Mouse (Mus musculus) hindbrain, embryonic 13.5 days (tissue): ENCODE data around the gene Osbp2. TPM values are rescaled to one million over a fixed set of nuclear protein-coding genes. Genes with fewer than 3 reads are reported as not detected.

ENCODE experiments used
- ATAC-seq: fragments of 200-750 bp; cut with Nextera tagmentation; 2 replicates; pipeline ENCODE4 v1.8.0; 2017; ENCODE audit warnings: moderate TSS enrichment; ENCODE audit not compliant: low FRiP score
- H3K27ac ChIP-seq: fragments of 300-500 bp; sonication (generic); 2 replicates; pipeline ENCODE4 v1.5.1; 2015; ENCODE audit warnings: inconsistent platforms, mild to moderate bottlenecking, moderate library complexity
- H3K27me3 ChIP-seq: fragments of 300-500 bp; sonication (generic); 2 replicates; pipeline ENCODE4 v1.6.1; 2015; ENCODE audit warnings: mild to moderate bottlenecking, inconsistent platforms
- H3K36me3 ChIP-seq: fragments of 300-500 bp; sonication (generic); 2 replicates; pipeline ENCODE4 v1.6.1; 2015; ENCODE audit warnings: mild to moderate bottlenecking, inconsistent platforms
- H3K4me1 ChIP-seq: fragments of 300-500 bp; sonication (generic); replicated peaks from 2 replicates; pipeline ENCODE4 v1.6.1; 2015; ENCODE audit warnings: inconsistent platforms
- H3K4me2 ChIP-seq: fragments of 300-500 bp; sonication (generic); 2 replicates; pipeline ENCODE4 v1.6.1; 2015; ENCODE audit warnings: inconsistent platforms, mild to moderate bottlenecking, moderate library complexity
- H3K4me3 ChIP-seq: fragments of 300-500 bp; sonication (generic); 2 replicates; pipeline ENCODE4 v1.5.1; 2015; ENCODE audit warnings: mild to moderate bottlenecking, inconsistent platforms
- H3K9ac ChIP-seq: fragments of 300-500 bp; sonication (generic); 2 replicates; pipeline ENCODE4 v1.6.1; 2015; ENCODE audit warnings: mild to moderate bottlenecking, inconsistent platforms
- H3K9me3 ChIP-seq: fragments of 300-500 bp; sonication (generic); 2 replicates; pipeline ENCODE4 v1.6.1; 2016; ENCODE audit warnings: inconsistent platforms
- whole genome bisulfite sequencing: fragments of 180-500 bp; shearing (Covaris S2); methylation state at CpG from one replicate; pipeline ENCODE4 v1.1.7; 2015; 5-methylcytosine and 5-hydroxymethylcytosine counted together
- polyA plus RNA-seq: library from polyadenylated mRNA; unstranded; fragments of >200 nt; fragmentation: Nextera tagmentation; extraction: Ambion mirVana; gene quantifications from 2 replicates; pipeline ENCODE4 v1.2.1, GENCODE M21; 2015

Gene Osbp2
- polyA plus RNA-seq, 1 experiment from 2014 or later: 14.5 TPM

- Histone ChIP-seq H3K4me3 (no peak overlapping the region), H3K36me3 (peaks cover 32% of the 10 kb centered on the region), H3K4me2 (peak overlapping the region; percentile 76; the same call in 1 of the 2 replicates), H3K9ac (no peak overlapping the region), H3K9me3 (no peaks in the 10 kb centered on the region; the same call in 1 of the 2 replicates), H3K27me3 (no peaks in the 10 kb centered on the region), H3K4me1 (peaks cover 35% of the 10 kb centered on the region), H3K27ac (peak overlapping the region; percentile 4; the same call in 1 of the 2 replicates)
- no peak for ATAC-seq
- WGBS: 100% methylated on average over 1 of the region's 1 CpGs
These were observed 32.2 kb upstream of the Osbp2 start for GRCm38 (mm10) chr11:3895933-3896332.

- Histone ChIP-seq H3K4me2 (peak overlapping the region; percentile 76), H3K9ac (peak overlapping the region; percentile 77), H3K4me1 (peaks cover 32% of the 10 kb centered on the region), H3K27me3 (no peaks in the 10 kb centered on the region), H3K36me3 (peaks cover 32% of the 10 kb centered on the region), H3K27ac (peak overlapping the region; percentile 84), H3K9me3 (no peaks in the 10 kb centered on the region; the same call in 1 of the 2 replicates), H3K4me3 (peak overlapping the region; percentile 54)
- WGBS: 6% methylated on average over 10 of the region's 10 CpGs
- no peak; the same call in 1 of the 2 replicates for ATAC-seq
These were observed 31.8 kb upstream of the Osbp2 start for GRCm38 (mm10) chr11:3895458-3895857.

- H3K4me1 ChIP-seq: peaks cover 25% of the 10 kb centered on the region
These were observed 30.9 kb upstream of the Osbp2 start, which contains the start of the genes 4921536K21Rik and Dusp18 for GRCm38 (mm10) chr11:3894406-3895281. TSS of gene 4921536K21Rik (minus strand) at chr11:3895098. TSS of gene Dusp18 (plus strand) at chr11:3895240.

GRCm38 (mm10) chr11:3893970-3894369 lies 30.3 kb upstream of the Osbp2 start:
- no peak for ATAC-seq
- no peak overlapping the region for H3K9ac ChIP-seq
- H3K4me1 ChIP-seq: peaks cover 21% of the 10 kb centered on the region
- peaks cover 25% of the 10 kb centered on the region for H3K36me3 ChIP-seq
- H3K27ac ChIP-seq: no peak overlapping the region
- H3K4me3 ChIP-seq: 0 out of 2 replicates have a peak overlapping the region, but pooled peaks have one; percentile 54
- H3K27me3 ChIP-seq: no peaks in the 10 kb centered on the region
- H3K4me2 ChIP-seq: peak overlapping the region; percentile 76
- 84% methylated on average over 6 of the region's 6 CpGs for WGBS
- no peaks in the 10 kb centered on the region; the same call in 1 of the 2 replicates for H3K9me3 ChIP-seq

More at GRCm38 (mm10) chr11:3894406-3895281, 30.9 kb upstream of the Osbp2 start, which contains the start of the genes 4921536K21Rik and Dusp18:
- H3K27me3 ChIP-seq: no peaks in the 10 kb centered on the region
- 2% methylated on average over 46 of the region's 46 CpGs for WGBS
- H3K36me3 ChIP-seq: peaks cover 32% of the 10 kb centered on the region
- H3K9ac ChIP-seq: peak within 1 kb of the TSS; percentile 77
- H3K27ac ChIP-seq: peak within 1 kb of the TSS; percentile 84
- H3K9me3 ChIP-seq: no peaks in the 10 kb centered on the region; the same call in 1 of the 2 replicates
- ATAC-seq: peak; percentile 99
- peak within 1 kb of the TSS; percentile 54 for H3K4me3 ChIP-seq
- peak within 1 kb of the TSS; percentile 76 for H3K4me2 ChIP-seq

GRCm38 (mm10) chr11:3887331-3887730 lies 23.6 kb upstream of the Osbp2 start:
- Histone ChIP-seq H3K27me3 (no peaks in the 10 kb centered on the region), H3K4me1 (peaks cover 4% of the 10 kb centered on the region; the same call in 1 of the 2 replicates), H3K9ac (no peak overlapping the region), H3K36me3 (no peaks in the 10 kb centered on the region), H3K9me3 (no peaks in the 10 kb centered on the region), H3K27ac (no peak overlapping the region), H3K4me2 (no peak overlapping the region), H3K4me3 (no peak overlapping the region)
- no peak for ATAC-seq
- 79% methylated on average over 5 of the region's 5 CpGs for WGBS

GRCm38 (mm10) chr11:3883711-3884110 lies 20.0 kb upstream of the Osbp2 start:
- no peaks in the 10 kb centered on the region for H3K9me3 ChIP-seq
- H3K27ac ChIP-seq: no peak overlapping the region
- no peak overlapping the region for H3K4me3 ChIP-seq
- no peak overlapping the region for H3K9ac ChIP-seq
- H3K27me3 ChIP-seq: no peaks in the 10 kb centered on the region
- no peak overlapping the region for H3K4me2 ChIP-seq
- peaks cover 4% of the 10 kb centered on the region; the same call in 1 of the 2 replicates for H3K4me1 ChIP-seq
- ATAC-seq: no peak
- H3K36me3 ChIP-seq: no peaks in the 10 kb centered on the region
- 87% methylated on average over 3 of the region's 3 CpGs for WGBS

- Histone ChIP-seq H3K4me1 (peaks cover 4% of the 10 kb centered on the region; the same call in 1 of the 2 replicates), H3K9me3 (no peaks in the 10 kb centered on the region), H3K36me3 (no peaks in the 10 kb centered on the region), H3K4me2 (no peak overlapping the region), H3K27ac (no peak overlapping the region), H3K9ac (no peak overlapping the region), H3K4me3 (no peak overlapping the region), H3K27me3 (no peaks in the 10 kb centered on the region)
- 42% methylated on average over 2 of the region's 2 CpGs for WGBS
- ATAC-seq: no peak
These were observed 16.1 kb upstream of the Osbp2 start for GRCm38 (mm10) chr11:3879836-3880235.

- Histone ChIP-seq H3K9ac (no peak overlapping the region), H3K4me2 (no peak overlapping the region), H3K9me3 (no peaks in the 10 kb centered on the region), H3K27me3 (no peaks in the 10 kb centered on the region), H3K27ac (no peak overlapping the region), H3K4me1 (no peaks in the 10 kb centered on the region), H3K36me3 (no peaks in the 10 kb centered on the region), H3K4me3 (no peak overlapping the region)
- no peak for ATAC-seq
- WGBS: 81% methylated on average over 7 of the region's 7 CpGs
These were observed 15.0 kb upstream of the Osbp2 start for GRCm38 (mm10) chr11:3878660-3879059.

GRCm38 (mm10) chr11:3876419-3876818 lies 12.7 kb upstream of the Osbp2 start:
- WGBS: 82% methylated on average over 6 of the region's 6 CpGs
- H3K36me3 ChIP-seq: no peaks in the 10 kb centered on the region
- H3K9me3 ChIP-seq: no peaks in the 10 kb centered on the region
- no peaks in the 10 kb centered on the region for H3K4me1 ChIP-seq
- no peak overlapping the region for H3K27ac ChIP-seq
- H3K27me3 ChIP-seq: no peaks in the 10 kb centered on the region
- no peak overlapping the region for H3K9ac ChIP-seq
- no peak overlapping the region for H3K4me3 ChIP-seq
- H3K4me2 ChIP-seq: no peak overlapping the region
- ATAC-seq: no peak

- Histone ChIP-seq H3K9ac (peak overlapping the region; percentile 74), H3K9me3 (no peaks in the 10 kb centered on the region), H3K27ac (no peak overlapping the region), H3K27me3 (peaks cover 24% of the 10 kb centered on the region), H3K4me3 (peak overlapping the region; percentile 51), H3K4me2 (peak overlapping the region; percentile 71), H3K4me1 (peaks cover 14% of the 10 kb centered on the region), H3K36me3 (no peaks in the 10 kb centered on the region)
- peak; percentile 35; the same call in 1 of the 2 replicates for ATAC-seq
- WGBS: 34% methylated on average over 6 of the region's 6 CpGs
These were observed 640 bp upstream of the Osbp2 start for GRCm38 (mm10) chr11:3864343-3864742.

GRCm38 (mm10) chr11:3862661-3863453 lies 846 bp downstream of the Osbp2 start:
- WGBS: 77% methylated on average over 19 of the region's 19 CpGs

GRCm38 (mm10) chr11:3860361-3860760 lies 3.3 kb downstream of the Osbp2 start:
- 93% methylated on average over 4 of the region's 4 CpGs for WGBS
- Histone ChIP-seq H3K27ac (no peak overlapping the region), H3K4me3 (no peak overlapping the region), H3K36me3 (no peaks in the 10 kb centered on the region), H3K9ac (no peak overlapping the region), H3K27me3 (peaks cover 22% of the 10 kb centered on the region), H3K4me1 (peaks cover 14% of the 10 kb centered on the region), H3K9me3 (no peaks in the 10 kb centered on the region), H3K4me2 (no peak overlapping the region)
- no peak for ATAC-seq

More at GRCm38 (mm10) chr11:3862661-3863453, 846 bp downstream of the Osbp2 start:
- peak overlapping the region; percentile 74 for H3K9ac ChIP-seq
- peak overlapping the region; percentile 51 for H3K4me3 ChIP-seq
- peaks cover 24% of the 10 kb centered on the region for H3K27me3 ChIP-seq
- H3K9me3 ChIP-seq: no peaks in the 10 kb centered on the region
- H3K4me2 ChIP-seq: peak overlapping the region; percentile 71
- H3K27ac ChIP-seq: no peak overlapping the region
- H3K36me3 ChIP-seq: no peaks in the 10 kb centered on the region
- H3K4me1 ChIP-seq: peaks cover 14% of the 10 kb centered on the region
- ATAC-seq: peak; percentile 26; the same call in 1 of the 2 replicates
